Mouse (Mus musculus) E14TG2a.4 (cell line): ENCODE data around the gene Unc93b1.

Source experiments
- CTCF ChIP-seq: conservative IDR thresholded peaks from 2 replicates; pipeline ENCODE4 v1.5.1; 2014; ENCODE audit warnings: low read length
- NANOG ChIP-seq: IDR thresholded peaks from 2 replicates; pipeline ENCODE4 v1.6.1; 2014; ENCODE audit warnings: borderline replicate concordance, low read length, mixed read lengths

DNA sequence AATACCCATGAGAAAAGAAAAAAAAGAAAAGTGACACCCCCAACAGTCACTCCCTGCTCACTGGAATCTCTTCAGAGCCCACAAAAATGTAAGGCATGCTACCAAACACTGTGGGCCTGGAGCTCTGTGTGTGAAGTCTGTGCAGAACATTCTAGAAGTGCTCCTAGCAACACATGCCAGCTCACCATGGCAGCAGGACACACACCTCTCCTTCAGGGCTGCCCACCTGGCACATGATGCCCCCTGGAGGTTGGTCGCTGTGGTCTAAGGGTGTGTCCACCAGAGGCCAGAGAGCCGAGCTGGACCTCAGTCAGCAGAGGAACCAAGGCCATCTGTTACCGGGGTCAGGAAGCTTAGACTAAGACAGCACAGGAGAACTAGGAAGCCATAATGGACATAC lies 8.7 kb upstream of the Unc93b1 start:
- TF ChIP-seq CTCF, result no peak
- no peak for TF ChIP-seq NANOG
